Mouse (Mus musculus) small intestine, adult 2 months (tissue): Measurements from ENCODE around the gene Rer1.

Experiments used
- CTCF ChIP-seq: fragments of 200-500 bp; IDR thresholded peaks from 2 replicates; pipeline ENCODE4 v1.5.1; 2012; ENCODE audit warnings: low read depth, mild to moderate bottlenecking, control low read depth, inconsistent platforms, low read length, moderate library complexity, mixed read lengths; ENCODE audit not compliant: insufficient replicate concordance, insufficient read length; ENCODE audit errors: extremely low read depth
- POLR2A ChIP-seq: fragments of 200-500 bp; IDR thresholded peaks from 2 replicates; pipeline ENCODE4 v1.6.1; 2012; ENCODE audit warnings: low read depth, mild to moderate bottlenecking, control low read depth, inconsistent platforms, low read length, moderate library complexity

DNA sequence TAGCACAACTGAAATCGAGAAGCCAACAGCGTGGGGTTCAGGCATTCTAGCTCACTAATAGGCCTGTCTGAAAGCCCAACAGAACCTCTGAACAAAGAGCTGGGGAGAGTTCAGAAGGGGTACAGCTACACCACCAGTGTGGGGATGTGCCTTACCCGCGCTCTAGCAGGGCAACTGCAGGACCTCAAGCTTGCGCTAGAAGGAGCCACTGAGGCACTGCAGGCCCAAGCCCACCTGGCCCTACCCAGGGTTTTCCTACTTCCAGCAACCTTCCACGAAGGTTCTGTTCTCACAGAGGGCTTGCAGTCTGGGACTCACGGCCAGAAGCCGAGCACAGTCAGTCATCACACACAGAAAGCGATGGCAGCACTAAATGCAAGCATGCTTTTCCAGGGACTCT, 11.0 kb downstream of the Rer1 start:
- TF ChIP-seq CTCF (no peak), POLR2A (no peak)
